16 mouse cellular contexts compared by ENCODE assay signal in genomic region chr14:40915838-40916237, GRCm38 (mm10). TPM values are rescaled to one million over a fixed set of nuclear protein-coding genes. Genes with fewer than 3 reads are reported as not detected.
"Had no signal": no experiment of that assay in that cellular context is flagged by ENCODE, and none has a peak within 500 bp of the region (broad histone marks: within the 10 kb centered on the region; RNA-seq: fewer than 3 reads in every experiment).

No protein-coding gene starts in this region.

- H3K4me1 ChIP-seq: limb, embryonic 13.5 days had no signal

- H3K27me3 ChIP-seq: limb, embryonic 13.5 days; liver, embryonic 15.5 days; neural tube, embryonic 15.5 days had no signal

- H3K4me3 ChIP-seq: limb, embryonic 13.5 days; liver, embryonic 15.5 days; midbrain, embryonic 10.5 days; myocyte; neural tube, embryonic 15.5 days had no signal

- H3K9ac ChIP-seq: limb, embryonic 13.5 days; liver, embryonic 15.5 days; lung, embryonic 14.5 days; neural tube, embryonic 15.5 days had no signal

- H3K9me3 ChIP-seq: limb, embryonic 13.5 days; liver, embryonic 15.5 days; midbrain, embryonic 10.5 days; neural tube, embryonic 15.5 days had no signal

- DNase-seq: kidney, adult 18-20 months; kidney, postnatal 36 days; left cerebral cortex, postnatal 4 days; lung, embryonic 14.5 days; lung, postnatal 10 days; lung, postnatal 4 days; midbrain, embryonic 14.5 days; right cerebral cortex, postnatal 25 days; thymus, adult 18-20 months; thymus, postnatal 14 days had no signal

- H3K27ac ChIP-seq: limb, embryonic 13.5 days; liver, embryonic 15.5 days; midbrain, embryonic 10.5 days; neural tube, embryonic 15.5 days had no signal

- H3K4me2 ChIP-seq: limb, embryonic 13.5 days; liver, embryonic 15.5 days; lung, embryonic 14.5 days; neural tube, embryonic 15.5 days had no signal

RNA-seq across cellular contexts. Expression of gene Sh2d4b, which starts 22.8 kb away (rescaled TPM):
- polyA plus RNA-seq: liver, adult 2 months had no signal
